Mouse (Mus musculus) midbrain, postnatal 0 days (tissue): ENCODE results near the gene Gm45140. TPM values are rescaled to one million over a fixed set of nuclear protein-coding genes. Genes with fewer than 3 reads are reported as not detected.

Source experiments
- ATAC-seq: fragments of 200-750 bp; cut with Nextera tagmentation; 2 replicates; pipeline ENCODE4 v1.8.0; 2017; ENCODE audit warnings: moderate number of reproducible peaks, mild to moderate bottlenecking, moderate TSS enrichment, moderate library complexity; ENCODE audit not compliant: low FRiP score
- DNase-seq: peaks from one replicate; pipeline ENCODE4 v3.0.0-alpha.2; 2015; ENCODE audit warnings: low spot score
- H3K27ac ChIP-seq: fragments of 300-500 bp; sonication (generic); 2 replicates; pipeline ENCODE4 v1.5.1; 2014; ENCODE audit warnings: low read depth, mild to moderate bottlenecking, low read length, mixed read lengths
- H3K27me3 ChIP-seq: fragments of 300-500 bp; sonication (generic); 2 replicates; pipeline ENCODE4 v1.6.1; 2014; ENCODE audit warnings: low read length, control low read depth, mixed read lengths; ENCODE audit not compliant: insufficient read depth
- H3K36me3 ChIP-seq: fragments of 300-500 bp; sonication (generic); 2 replicates; pipeline ENCODE4 v1.6.1; 2014; ENCODE audit warnings: low read length, control low read depth, mixed read lengths; ENCODE audit not compliant: insufficient read depth
- H3K4me1 ChIP-seq: fragments of 300-500 bp; sonication (generic); 2 replicates; pipeline ENCODE4 v1.6.1; 2014; ENCODE audit warnings: mild to moderate bottlenecking, control low read depth, antibody characterized with exemption, low read length, mixed read lengths; ENCODE audit not compliant: insufficient read depth
- H3K4me2 ChIP-seq: fragments of 300-500 bp; sonication (generic); 2 replicates; pipeline ENCODE4 v1.6.1; 2014; ENCODE audit warnings: low read depth, mild to moderate bottlenecking, low read length, mixed read lengths; ENCODE audit not compliant: poor library complexity, severe bottlenecking
- H3K4me3 ChIP-seq: fragments of 300-500 bp; sonication (generic); 2 replicates; pipeline ENCODE4 v1.5.1; 2014; ENCODE audit warnings: low read depth, mild to moderate bottlenecking, low read length, moderate library complexity
- H3K9ac ChIP-seq: fragments of 300-500 bp; sonication (generic); replicated peaks from 2 replicates; pipeline ENCODE4 v1.6.1; 2014; ENCODE audit warnings: mild to moderate bottlenecking, low read length, moderate library complexity, mixed read lengths; ENCODE audit not compliant: poor library complexity, severe bottlenecking
- H3K9me3 ChIP-seq: fragments of 300-500 bp; sonication (generic); 2 replicates; pipeline ENCODE4 v1.6.1; 2016; ENCODE audit warnings: low read length, control low read depth
- CTCF ChIP-seq: IDR thresholded peaks from 2 replicates; pipeline ENCODE4 v1.5.1; 2016; ENCODE audit warnings: antibody characterized with exemption, mild to moderate bottlenecking
- WGBS: fragments of 180-500 bp; shearing (Covaris S2); extraction: QIAGEN DNeasy Blood & Tissue Kit; methylation state at CpG from one replicate; pipeline ENCODE4 v1.1.7; 2014; 5-methylcytosine and 5-hydroxymethylcytosine counted together
- polyA plus RNA-seq: library from polyadenylated mRNA; unstranded; fragments of >200 nt; fragmentation: Nextera tagmentation; extraction: Ambion mirVana; gene quantifications from 2 replicates; pipeline ENCODE4 v1.2.1, GENCODE M21; 2015
- total RNA-seq: library from RNA; depleted of rRNA; stranded (reverse); fragments of >200 nt; gene quantifications from 2 replicates; pipeline ENCODE4 v1.2.3, GENCODE M21; 2014

Gm45140 gene
- total and polyA plus RNA-seq, 2 experiments from 2014 or later, result 1.2 to 5.4 TPM

DNA sequence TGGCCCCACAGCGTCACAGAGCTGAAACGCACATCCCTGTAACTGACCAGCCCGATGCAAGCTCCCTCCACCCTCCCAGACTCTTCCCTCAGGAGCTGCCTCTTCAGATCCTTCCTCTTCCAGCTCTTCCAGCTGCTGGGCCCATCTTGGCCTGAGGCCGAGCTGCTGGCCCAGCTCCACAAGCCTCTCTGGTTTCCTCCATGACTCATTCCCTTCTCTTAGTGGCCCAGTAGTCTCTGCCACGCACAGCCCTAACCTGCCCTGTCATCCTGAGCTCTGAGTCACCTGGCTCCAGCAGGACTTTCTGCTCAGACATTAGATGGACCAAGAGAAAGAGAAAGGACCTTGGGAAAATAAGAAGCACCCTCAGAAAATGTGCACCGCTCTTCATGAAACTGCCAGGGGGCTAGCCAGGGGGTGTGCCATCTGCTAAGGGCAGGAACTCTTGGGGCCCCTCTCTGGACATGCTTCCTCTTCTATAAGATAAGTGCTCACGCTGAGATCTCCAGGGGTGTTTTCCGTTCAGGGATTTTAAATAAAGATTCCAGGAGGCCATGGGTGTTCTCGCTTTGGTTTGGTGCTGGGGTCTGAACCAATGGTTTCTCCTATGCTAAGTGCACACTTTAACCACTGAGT, 33.4 kb upstream of the Gm45140 start:
- no peak for TF ChIP-seq CTCF
- Histone ChIP-seq H3K9ac (no peak overlapping the region), H3K4me3 (no peak overlapping the region), H3K27ac (no peak overlapping the region), H3K9me3 (no peaks in the 10 kb centered on the region), H3K4me1 (no peaks in the 10 kb centered on the region), H3K36me3 (no peaks in the 10 kb centered on the region), H3K27me3 (no peaks in the 10 kb centered on the region), H3K4me2 (no peak overlapping the region)
- DNase-seq (no peak), ATAC-seq (no peak)
- 76% methylated on average over 9 of the region's 9 CpGs for WGBS

DNA sequence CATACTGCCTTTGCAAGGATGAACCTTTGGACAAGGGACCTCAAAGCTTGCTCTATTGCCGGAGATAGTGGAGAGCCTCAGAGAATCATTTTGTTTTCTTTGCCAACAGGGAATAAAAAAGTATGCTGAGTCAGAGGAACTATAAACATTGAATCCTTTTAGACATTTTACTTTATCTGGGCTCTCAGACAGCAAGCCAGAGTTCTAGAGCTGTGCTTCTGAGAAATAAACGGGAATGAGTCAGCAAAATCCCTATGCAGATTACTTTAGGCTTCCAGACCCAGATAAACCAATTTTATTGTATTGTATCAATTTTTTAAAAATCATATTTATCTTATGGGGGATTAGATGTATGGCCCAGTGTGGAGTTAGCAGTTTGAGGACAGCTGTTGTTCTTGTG, 31.7 kb upstream of the Gm45140 start:
- no peak for DNase-seq
- Histone ChIP-seq H3K4me3 (no peak overlapping the region), H3K27ac (no peak overlapping the region), H3K27me3 (no peaks in the 10 kb centered on the region), H3K4me2 (no peak overlapping the region), H3K36me3 (no peaks in the 10 kb centered on the region), H3K4me1 (no peaks in the 10 kb centered on the region), H3K9ac (no peak overlapping the region), H3K9me3 (no peaks in the 10 kb centered on the region)
- TF ChIP-seq CTCF, result no peak
- 67% methylated on average over 2 of the region's 2 CpGs for WGBS
- no peak for ATAC-seq

DNA sequence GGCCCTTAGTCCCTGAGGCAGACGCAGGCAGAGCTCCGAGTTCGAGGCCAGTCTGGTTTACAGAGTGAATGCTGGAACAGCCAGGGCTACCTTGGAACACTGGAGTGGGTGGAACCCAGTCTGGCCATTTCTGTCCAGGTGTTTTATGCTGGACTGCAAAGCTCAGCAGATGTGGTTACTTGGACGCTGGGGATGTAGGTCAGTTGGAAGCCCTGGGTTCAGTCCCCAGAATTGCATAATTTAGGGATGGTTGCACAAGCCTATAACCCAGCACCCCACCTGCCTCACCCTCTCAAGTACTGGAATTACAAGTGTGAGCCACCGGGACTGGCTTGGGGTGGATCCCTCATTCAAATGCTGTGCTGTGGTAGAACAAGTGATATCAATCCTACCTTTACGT, 30.6 kb upstream of the Gm45140 start:
- DNase-seq (no peak), ATAC-seq (no peak)
- Histone ChIP-seq H3K4me3 (no peak overlapping the region), H3K9me3 (no peaks in the 10 kb centered on the region), H3K27me3 (no peaks in the 10 kb centered on the region), H3K27ac (no peak overlapping the region), H3K9ac (no peak overlapping the region), H3K4me2 (no peak overlapping the region), H3K4me1 (no peaks in the 10 kb centered on the region), H3K36me3 (no peaks in the 10 kb centered on the region)
- WGBS, result 90% methylated on average over 6 of the region's 6 CpGs
- TF ChIP-seq CTCF, result no peak

DNA sequence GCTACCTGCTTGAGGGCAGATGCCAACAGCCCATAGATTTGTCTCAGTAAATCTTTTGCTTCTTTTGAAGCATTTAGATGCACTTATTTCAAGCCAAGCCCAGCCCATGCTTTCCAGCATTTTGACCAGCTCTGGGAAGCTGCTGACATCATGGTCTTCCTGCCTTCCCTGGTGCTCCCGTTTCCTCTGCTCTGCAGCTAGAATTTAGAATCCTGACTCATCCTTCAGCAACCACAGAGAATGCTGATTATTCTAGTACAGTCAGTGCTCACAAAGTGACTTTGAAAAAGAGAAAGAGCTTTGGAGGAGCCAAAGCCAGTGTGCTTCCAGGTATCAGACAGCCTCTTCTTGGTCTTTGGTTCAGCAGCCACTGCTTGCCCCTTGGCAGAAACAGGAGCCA, 21.5 kb upstream of the Gm45140 start:
- Histone ChIP-seq H3K27me3 (no peaks in the 10 kb centered on the region), H3K9me3 (no peaks in the 10 kb centered on the region), H3K4me3 (no peak overlapping the region), H3K9ac (no peak overlapping the region), H3K4me2 (no peak overlapping the region), H3K4me1 (no peaks in the 10 kb centered on the region), H3K27ac (no peak overlapping the region), H3K36me3 (no peaks in the 10 kb centered on the region)
- WGBS, result 50% methylated on average over 1 of the region's 1 CpGs
- ATAC-seq (no peak), DNase-seq (no peak)
- TF ChIP-seq CTCF, result no peak

DNA sequence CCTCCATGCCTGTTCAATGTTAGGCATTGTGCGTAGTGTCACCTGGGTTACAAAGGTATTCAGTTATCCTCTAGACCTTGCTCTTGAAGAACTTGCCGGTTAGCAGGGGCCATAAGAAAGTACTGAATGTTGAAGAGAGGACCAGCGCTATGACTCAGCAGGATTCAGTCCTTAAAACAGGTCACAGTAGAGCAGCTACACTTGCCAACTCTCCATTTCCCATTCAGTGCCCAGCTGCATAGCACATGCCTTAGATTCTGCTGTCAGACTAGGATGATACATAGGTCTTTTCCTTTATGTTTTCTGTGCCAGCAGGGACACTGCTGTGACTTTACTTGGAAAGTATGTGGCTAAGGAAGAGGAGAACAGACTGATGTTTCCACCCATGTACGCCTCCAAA, 17.9 kb upstream of the Gm45140 start:
- no peak overlapping the region for H3K4me2 ChIP-seq
- no peak overlapping the region for H3K27ac ChIP-seq
- no peaks in the 10 kb centered on the region for H3K27me3 ChIP-seq
- DNase-seq (no peak), ATAC-seq (no peak)
- H3K4me3 ChIP-seq, result no peak overlapping the region
- H3K9ac ChIP-seq, result no peak overlapping the region
- peaks cover 4% of the 10 kb centered on the region; the same call in 1 of the 2 replicates for H3K4me1 ChIP-seq
- no peaks in the 10 kb centered on the region for H3K9me3 ChIP-seq
- WGBS, result 87% methylated on average over 4 of the region's 4 CpGs
- no peak for TF ChIP-seq CTCF
- no peaks in the 10 kb centered on the region for H3K36me3 ChIP-seq

DNA sequence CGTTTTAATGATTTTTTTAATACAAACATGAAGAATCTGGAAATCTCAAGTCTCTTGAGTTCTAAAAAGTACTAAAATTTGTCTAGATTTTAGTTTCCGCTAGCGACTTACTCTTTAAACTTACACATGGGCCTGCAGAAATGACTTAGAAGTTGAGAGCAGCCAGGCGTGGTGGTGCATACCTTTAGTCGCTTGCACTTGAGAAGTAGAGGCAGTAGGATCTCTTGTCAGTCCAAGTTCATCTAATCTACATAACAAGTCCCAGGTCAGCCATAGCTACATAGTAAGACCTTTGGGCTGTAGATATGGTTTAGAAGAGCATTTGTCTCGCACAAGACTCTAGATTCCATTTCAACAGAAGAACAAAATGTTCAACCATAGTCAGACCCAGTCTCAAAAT, 16.3 kb upstream of the Gm45140 start:
- peaks cover 6% of the 10 kb centered on the region; the same call in 1 of the 2 replicates for H3K4me1 ChIP-seq
- H3K4me3 ChIP-seq, result no peak overlapping the region
- DNase-seq, result no peak
- no peak for TF ChIP-seq CTCF
- 83% methylated on average over 6 of the region's 6 CpGs for WGBS
- 0 out of 2 replicates have a peak overlapping the region, but pooled peaks have one; percentile 78 for H3K4me2 ChIP-seq
- no peak overlapping the region for H3K27ac ChIP-seq
- no peaks in the 10 kb centered on the region for H3K27me3 ChIP-seq
- no peak overlapping the region for H3K9ac ChIP-seq
- no peaks in the 10 kb centered on the region for H3K9me3 ChIP-seq
- H3K36me3 ChIP-seq, result no peaks in the 10 kb centered on the region
- ATAC-seq, result no peak
